Comparison of ENCODE assay signal across 17 mouse cellular contexts in genomic region chr11:30720803-30721202, GRCm38 (mm10). TPM values are rescaled to one million over a fixed set of nuclear protein-coding genes. Genes with fewer than 3 reads are reported as not detected.
DNase-seq lines count a peak whose midpoint lies in the region; ATAC-seq and TF ChIP-seq lines count a peak whose summit lies in the region.
"Had no signal": no experiment of that assay in that cellular context is flagged by ENCODE, and none has a peak within 500 bp of the region (broad histone marks: within the 10 kb centered on the region; RNA-seq: fewer than 3 reads in every experiment).

No protein-coding gene starts in this region.

- no peaks in the 10 kb centered on the region for H3K9me3 ChIP-seq in hindbrain, postnatal 0 days (ENCODE audit: low read length)
- no peaks in the 10 kb centered on the region for H3K9me3 ChIP-seq in hindbrain, embryonic 13.5 days
- no peaks in the 10 kb centered on the region for H3K9me3 ChIP-seq in heart, embryonic 15.5 days (replicated peaks)
- no peaks in the 10 kb centered on the region for H3K9me3 ChIP-seq in neural tube, embryonic 15.5 days (replicated peaks)
- H3K9me3 ChIP-seq: forebrain, embryonic 15.5 days; hindbrain, embryonic 15.5 days; lung, embryonic 15.5 days; midbrain, embryonic 13.5 days had no signal

- H3K27ac ChIP-seq in hindbrain, postnatal 0 days: no peak overlapping the region
- H3K27ac ChIP-seq in hindbrain, embryonic 13.5 days: no peak overlapping the region
- peak overlapping the region; percentile 84 for H3K27ac ChIP-seq in heart, adult 2 months
- H3K27ac ChIP-seq in heart, embryonic 15.5 days: peak overlapping the region; percentile 86
- H3K27ac ChIP-seq in neural tube, embryonic 15.5 days (replicated peaks): no peak overlapping the region
- H3K27ac ChIP-seq: forebrain, embryonic 15.5 days; hindbrain, embryonic 15.5 days; lung, embryonic 15.5 days; midbrain, embryonic 13.5 days had no signal

- no peaks in the 10 kb centered on the region for H3K36me3 ChIP-seq in hindbrain, postnatal 0 days (ENCODE audit: insufficient read depth, low read length)
- no peaks in the 10 kb centered on the region for H3K36me3 ChIP-seq in hindbrain, embryonic 13.5 days
- peaks cover 4% of the 10 kb centered on the region; the same call in 1 of the 2 replicates for H3K36me3 ChIP-seq in heart, adult 2 months (ENCODE audit: control insufficient read depth, insufficient read depth, low read length)
- no peaks in the 10 kb centered on the region for H3K36me3 ChIP-seq in heart, embryonic 15.5 days
- no peaks in the 10 kb centered on the region for H3K36me3 ChIP-seq in neural tube, embryonic 15.5 days
- H3K36me3 ChIP-seq: forebrain, embryonic 15.5 days; hindbrain, embryonic 15.5 days; lung, embryonic 15.5 days; midbrain, embryonic 13.5 days had no signal

- no peaks in the 10 kb centered on the region for H3K4me1 ChIP-seq in hindbrain, postnatal 0 days (ENCODE audit: insufficient read depth, low read length)
- H3K4me1 ChIP-seq in hindbrain, embryonic 13.5 days (replicated peaks): no peaks in the 10 kb centered on the region
- peaks cover 4% of the 10 kb centered on the region; the same call in 1 of the 2 replicates for H3K4me1 ChIP-seq in heart, adult 2 months (ENCODE audit: control insufficient read depth, insufficient read depth, low read length)
- H3K4me1 ChIP-seq in heart, embryonic 15.5 days (replicated peaks): peaks cover 3% of the 10 kb centered on the region; the same call in 1 of the 2 replicates
- no peaks in the 10 kb centered on the region for H3K4me1 ChIP-seq in neural tube, embryonic 15.5 days
- H3K4me1 ChIP-seq: forebrain, embryonic 15.5 days; hindbrain, embryonic 15.5 days; lung, embryonic 15.5 days; midbrain, embryonic 13.5 days had no signal

- no peak for TF ChIP-seq EP300 in heart, adult 2 months (IDR thresholded peaks at IDR 0.05; ENCODE audit: insufficient read depth, low read depth, low read length)

- peak; percentile 30 for DNase-seq in hindbrain, postnatal 0 days (ENCODE audit: low spot score)
- peak in 1 of 2 experiments; percentile 39 for DNase-seq in heart, adult 2 months
- no peak for DNase-seq in spleen, adult 12 weeks (ENCODE audit: low spot score)
- DNase-seq in adrenal gland, postnatal 14 days: no peak
- DNase-seq: embryo, embryonic 11 days; kidney, adult 18-20 months; kidney, postnatal 4 days; thymus, adult 2 months had no signal

- no peak overlapping the region for H3K9ac ChIP-seq in hindbrain, postnatal 0 days (replicated peaks; ENCODE audit: low read length)
- no peak overlapping the region for H3K9ac ChIP-seq in hindbrain, embryonic 13.5 days
- H3K9ac ChIP-seq in heart, adult 2 months (ENCODE audit: low read depth, low read length): peak overlapping the region; percentile 30; the same call in 1 of the 2 replicates
- no peak overlapping the region for H3K9ac ChIP-seq in heart, embryonic 15.5 days
- H3K9ac ChIP-seq in neural tube, embryonic 15.5 days (replicated peaks): no peak overlapping the region
- H3K9ac ChIP-seq: forebrain, embryonic 15.5 days; hindbrain, embryonic 15.5 days; lung, embryonic 15.5 days; midbrain, embryonic 13.5 days had no signal

- no peaks in the 10 kb centered on the region for H3K79me2 ChIP-seq in heart, adult 2 months (replicated peaks; ENCODE audit: control insufficient read depth, insufficient read depth, low read length)

- H3K27me3 ChIP-seq in hindbrain, postnatal 0 days (ENCODE audit: insufficient read depth, low read length): no peaks in the 10 kb centered on the region
- H3K27me3 ChIP-seq in hindbrain, embryonic 13.5 days: no peaks in the 10 kb centered on the region
- H3K27me3 ChIP-seq in heart, adult 2 months (ENCODE audit: control insufficient read depth, insufficient read depth, low read length): no peaks in the 10 kb centered on the region
- no peaks in the 10 kb centered on the region for H3K27me3 ChIP-seq in heart, embryonic 15.5 days
- no peaks in the 10 kb centered on the region for H3K27me3 ChIP-seq in neural tube, embryonic 15.5 days (replicated peaks)
- H3K27me3 ChIP-seq: forebrain, embryonic 15.5 days; hindbrain, embryonic 15.5 days; lung, embryonic 15.5 days; midbrain, embryonic 13.5 days had no signal

- no peak overlapping the region for H3K4me2 ChIP-seq in hindbrain, postnatal 0 days (ENCODE audit: low read depth, low read length)
- no peak overlapping the region for H3K4me2 ChIP-seq in hindbrain, embryonic 13.5 days
- H3K4me2 ChIP-seq in heart, embryonic 15.5 days: no peak overlapping the region
- H3K4me2 ChIP-seq in neural tube, embryonic 15.5 days: no peak overlapping the region
- H3K4me2 ChIP-seq: forebrain, embryonic 15.5 days; hindbrain, embryonic 15.5 days; liver, embryonic 11.5 days; lung, embryonic 15.5 days; midbrain, embryonic 13.5 days had no signal

- intact Hi-C loops in heart, adult 2 months (cut with DNase I): no loop called here

- peak; percentile 49; the same call in 1 of the 2 replicates for ATAC-seq in hindbrain, postnatal 0 days
- no peak for ATAC-seq in hindbrain, embryonic 13.5 days (ENCODE audit: low FRiP score)
- ATAC-seq in heart, embryonic 15.5 days (replicated peaks; ENCODE audit: insufficient number of reproducible peaks, insufficient read depth, low FRiP score, low read depth): 0 out of 2 replicates have a peak, but pooled peaks have one; percentile 62
- ATAC-seq in neural tube, embryonic 15.5 days (ENCODE audit: low FRiP score): no peak
- ATAC-seq: CD4-positive, CD25-positive, alpha-beta regulatory T cell, adult 4 months; forebrain, embryonic 15.5 days; midbrain, embryonic 13.5 days had no signal

- TF ChIP-seq POLR2A in heart, adult 2 months (IDR thresholded peaks at IDR 0.05; ENCODE audit: insufficient read depth, low read depth, low read length): peak; percentile 9; the same call in 1 of the 2 replicates

- TF ChIP-seq CTCF in hindbrain, postnatal 0 days (IDR thresholded peaks at IDR 0.05; ENCODE audit: low read depth): no peak
- no peak for TF ChIP-seq CTCF in heart, adult 2 months (IDR thresholded peaks at IDR 0.05)

- WGBS in hindbrain, postnatal 0 days: 46% methylated on average over 1 of the region's 1 CpGs
- 77% methylated on average over 1 of the region's 1 CpGs for WGBS in hindbrain, embryonic 13.5 days
- WGBS in heart, adult 2 months: 23% methylated on average over 1 of the region's 1 CpGs
- WGBS in heart, embryonic 15.5 days: 32% methylated on average over 1 of the region's 1 CpGs
- 69% methylated on average over 1 of the region's 1 CpGs for WGBS in neural tube, embryonic 15.5 days

- H3K4me3 ChIP-seq in hindbrain, postnatal 0 days (ENCODE audit: low read length): no peak overlapping the region
- H3K4me3 ChIP-seq in hindbrain, embryonic 13.5 days: no peak overlapping the region
- H3K4me3 ChIP-seq in heart, adult 2 months: no peak overlapping the region
- H3K4me3 ChIP-seq in heart, embryonic 15.5 days: no peak overlapping the region
- H3K4me3 ChIP-seq in neural tube, embryonic 15.5 days (replicated peaks): no peak overlapping the region
- H3K4me3 ChIP-seq: forebrain, embryonic 15.5 days; hindbrain, embryonic 15.5 days; lung, embryonic 15.5 days; midbrain, embryonic 13.5 days had no signal

RNA-seq across cellular contexts. Expression of gene Psme4, which starts 50.7 kb away (rescaled TPM):
- 34.5 and 37.7 TPM in 2 replicates for total RNA-seq in hindbrain, postnatal 0 days (2014; rRNA removed)
- polyA plus RNA-seq in hindbrain, postnatal 0 days (2015; fragmentation: Nextera tagmentation; extraction: Ambion mirVana): 10.2 and 11.1 TPM in 2 replicates
- 20.8 and 22.1 TPM in 2 replicates for polyA plus RNA-seq in hindbrain, embryonic 13.5 days (2015; fragmentation: Nextera tagmentation; extraction: Ambion mirVana)
- 100 to 1,000 TPM; 189 to 213 TPM for total RNA-seq in heart, adult 2 months (2021)
- 39.1 and 97.7 TPM in 2 replicates for polyA plus RNA-seq in heart, adult 2 months (2012; rRNA removed)
- 10.1 and 11.5 TPM in 2 replicates for polyA plus RNA-seq in heart, embryonic 15.5 days (2015; fragmentation: Nextera tagmentation; extraction: Ambion mirVana)
- polyA plus RNA-seq in neural tube, embryonic 15.5 days (2015; fragmentation: Nextera tagmentation; extraction: Ambion mirVana): 13.1 TPM in 2 replicates
- 69.0 and 70.3 TPM in 2 replicates for total RNA-seq in adrenal gland, postnatal 14 days (2021)

Comparison
In these comparisons a context has a peak if more than half of its experiments do, and no peak if none do; other contexts are left out.
1. ATAC-seq: peak in hindbrain, postnatal 0 days (single experiment) and heart, embryonic 15.5 days (single experiment); none in hindbrain, embryonic 13.5 days (single experiment) and neural tube, embryonic 15.5 days (single experiment).
2. H3K27ac ChIP-seq: peak in heart, adult 2 months (single experiment) and heart, embryonic 15.5 days (single experiment); none in hindbrain, postnatal 0 days (single experiment), hindbrain, embryonic 13.5 days (single experiment) and neural tube, embryonic 15.5 days (single experiment).